Mouse (Mus musculus): ENCODE measurements at regions not wholly inside any gene's neighbourhood (a gene's known extent, or its start where the extent isn't known, plus 50 kb on each side); places are given as distances from the start of the nearest gene placed in this dataset.

DNA sequence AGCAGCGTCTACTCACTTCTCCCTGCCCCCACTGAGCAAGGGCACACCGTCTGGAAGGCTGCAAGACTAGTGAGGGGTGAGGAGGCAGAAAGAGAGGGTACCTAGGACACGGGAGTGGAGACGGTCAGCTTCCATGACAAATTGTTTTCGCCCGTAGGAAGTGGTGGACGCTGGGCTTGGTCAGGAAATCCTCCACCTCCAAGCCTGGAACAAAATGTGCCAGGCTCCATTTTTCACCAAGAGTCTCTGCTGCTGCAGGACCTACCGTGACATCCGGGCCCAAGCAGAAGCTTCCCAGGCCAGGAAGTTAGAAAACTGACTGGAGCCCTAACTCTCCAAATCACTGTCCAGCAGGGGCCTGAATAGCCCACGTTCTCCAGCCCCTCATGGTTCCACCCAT is 69.9 kb downstream of the Gm11733 start:
- TF ChIP-seq POLR2A (IDR thresholded peaks at IDR 0.05; ENCODE audit: insufficient read depth, low read depth, low read length) (no peak), CTCF (IDR thresholded peaks at IDR 0.05; ENCODE audit: insufficient read depth, low read depth, low read length) (no peak)
